Mouse (Mus musculus): ENCODE measurements around the gene Tle4. TPM values are rescaled to one million over a fixed set of nuclear protein-coding genes. Genes with fewer than 3 reads are reported as not detected.

Tle4 gene
- total and polyA plus RNA-seq, 3 experiments: 18.9 to 27.7 (median 23.4) TPM

DNA sequence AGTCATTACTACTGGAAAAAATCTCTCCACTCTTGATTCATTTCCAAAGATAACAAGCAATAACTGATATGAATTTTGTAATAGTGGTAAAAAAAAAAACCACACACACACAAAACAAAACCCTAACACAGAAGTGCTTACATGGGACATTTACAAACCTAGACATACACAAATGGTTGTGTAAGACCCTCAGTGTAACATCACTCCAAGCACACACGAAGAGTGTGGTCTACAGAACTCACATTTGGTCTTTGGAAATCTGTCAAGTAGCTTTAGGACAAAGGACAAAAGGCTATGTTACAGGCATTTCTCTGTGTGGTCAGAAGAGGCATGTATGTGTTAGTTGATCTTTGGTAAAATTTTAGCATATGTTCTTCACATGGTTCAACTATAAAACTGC, 52.4 kb downstream of the Tle4 start:
- TF ChIP-seq ETS1 (conservative IDR thresholded peaks at IDR 0.05; ENCODE audit: low read depth, low read length): no peak
- TF ChIP-seq JUND (conservative IDR thresholded peaks at IDR 0.05; ENCODE audit: low read depth, low read length): no peak
- no peak for TF ChIP-seq BHLHE40 (IDR thresholded peaks at IDR 0.05; ENCODE audit: low read depth, low read length)
- no peak for TF ChIP-seq MXI1 (IDR thresholded peaks at IDR 0.05; ENCODE audit: low read depth, low read length)
- no peak for TF ChIP-seq CHD1 (IDR thresholded peaks at IDR 0.05; ENCODE audit: low read depth, low read length)
- no peak for TF ChIP-seq SMC3 (IDR thresholded peaks at IDR 0.05; ENCODE audit: low read depth, low read length)
- TF ChIP-seq PAX5 (IDR thresholded peaks at IDR 0.05; ENCODE audit: low read length): no peak
- TF ChIP-seq ZKSCAN1 (IDR thresholded peaks at IDR 0.05; ENCODE audit: borderline replicate concordance, low read depth, low read length): no peak
- no peak for TF ChIP-seq TBP (conservative IDR thresholded peaks at IDR 0.05; ENCODE audit: low read depth, low read length)
- TF ChIP-seq POLR2AphosphoS2 (IDR thresholded peaks at IDR 0.05; ENCODE audit: low read depth, low read length): no peak
- Histone ChIP-seq H3K9me3 (replicated peaks; ENCODE audit: low read length) (no peaks in the 10 kb centered on the region), H3K27ac (ENCODE audit: insufficient read depth, low read depth) (no peak overlapping the region), H3K9ac (ENCODE audit: insufficient read depth, low read depth) (no peak overlapping the region), H3K27me3 (replicated peaks) (no peaks in the 10 kb centered on the region), H3K4me1 (ENCODE audit: control insufficient read depth in 1 of 2, insufficient read depth in 2 of 2) (peaks cover 0 to 45% of the 10 kb centered on the region in 2 experiments; a peak in 2 of 4 replicates), H3K79me2 (replicated peaks; ENCODE audit: control insufficient read depth, extremely low read depth, insufficient read depth, poor library complexity, severe bottlenecking) (peaks cover 24% of the 10 kb centered on the region), H3K36me3 (replicated peaks in 1 of 2; ENCODE audit: control insufficient read depth in 1 of 2, insufficient read depth in 1 of 2, low read length in 1 of 2) (peaks cover 13 to 37% of the 10 kb centered on the region in 2 experiments), H3K4me2 (ENCODE audit: insufficient read depth, low read depth, poor library complexity, severe bottlenecking) (no peak overlapping the region), H3K4me3 (replicated peaks in 1 of 3; ENCODE audit: low read depth in 2 of 3, low read length in 2 of 3, poor library complexity in 1 of 3) (no peak overlapping the region)
- in situ Hi-C loops (cut with MboI; ENCODE audit: low pct_ligation_motif_present, low pct_unique_long_range_greater_than_20kb, low sequenced_read_pairs) (no loop called here), dilution Hi-C loops (cut with MboI; ENCODE audit: extremely low pct_ligation_motif_present, extremely low pct_unique_long_range_greater_than_20kb, low sequenced_read_pairs) (no loop called here)
- no peak for DNase-seq (ENCODE audit: extremely low read depth)

DNA sequence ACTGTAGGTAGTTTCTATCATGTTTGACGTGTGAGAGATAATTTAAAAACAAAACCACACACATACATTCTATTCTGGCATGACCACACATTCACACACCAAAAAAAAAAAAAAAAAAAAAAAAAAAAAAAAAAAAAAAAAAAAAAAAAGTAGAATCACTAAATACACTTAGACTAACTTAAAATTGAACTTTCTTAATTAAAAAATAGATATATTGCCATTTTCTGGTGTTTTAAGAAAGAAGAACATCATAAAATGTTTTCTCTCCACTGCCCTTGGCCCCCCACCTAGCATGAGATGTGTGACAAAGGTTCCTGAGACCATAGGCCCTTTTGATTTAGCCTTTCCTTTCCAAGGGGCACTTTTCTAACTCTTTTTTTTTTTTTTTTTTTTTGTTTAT, 54.5 kb downstream of the Tle4 start:
- no peak for TF ChIP-seq MAX (IDR thresholded peaks at IDR 0.05; ENCODE audit: low read length)
- TF ChIP-seq ZNF384 (IDR thresholded peaks at IDR 0.05; ENCODE audit: low read depth, low read length): peak; percentile 62
- Histone ChIP-seq H3K79me2 (replicated peaks; ENCODE audit: control insufficient read depth, extremely low read depth, insufficient read depth, poor library complexity, severe bottlenecking) (peaks cover 23% of the 10 kb centered on the region), H3K27ac (ENCODE audit: insufficient read depth, low read depth) (no peak overlapping the region), H3K4me2 (ENCODE audit: insufficient read depth, low read depth, poor library complexity, severe bottlenecking) (no peak overlapping the region), H3K9ac (ENCODE audit: insufficient read depth, low read depth) (no peak overlapping the region), H3K27me3 (replicated peaks) (no peaks in the 10 kb centered on the region), H3K4me3 (replicated peaks in 1 of 3; ENCODE audit: low read depth in 2 of 3, low read length in 2 of 3, poor library complexity in 1 of 3) (no peak overlapping the region), H3K36me3 (replicated peaks in 1 of 2; ENCODE audit: control insufficient read depth in 1 of 2, insufficient read depth in 1 of 2, low read length in 1 of 2) (peaks cover 13 to 39% of the 10 kb centered on the region in 2 experiments), H3K4me1 (ENCODE audit: control insufficient read depth in 1 of 2, insufficient read depth in 2 of 2) (peaks cover 0 to 37% of the 10 kb centered on the region in 2 experiments; a peak in 2 of 4 replicates), H3K9me3 (replicated peaks; ENCODE audit: low read length) (no peaks in the 10 kb centered on the region)
- DNase-seq (ENCODE audit: extremely low read depth): no peak
- in situ Hi-C loops (cut with MboI; ENCODE audit: low pct_ligation_motif_present, low pct_unique_long_range_greater_than_20kb, low sequenced_read_pairs) (no loop called here), dilution Hi-C loops (cut with MboI; ENCODE audit: extremely low pct_ligation_motif_present, extremely low pct_unique_long_range_greater_than_20kb, low sequenced_read_pairs) (no loop called here)

DNA sequence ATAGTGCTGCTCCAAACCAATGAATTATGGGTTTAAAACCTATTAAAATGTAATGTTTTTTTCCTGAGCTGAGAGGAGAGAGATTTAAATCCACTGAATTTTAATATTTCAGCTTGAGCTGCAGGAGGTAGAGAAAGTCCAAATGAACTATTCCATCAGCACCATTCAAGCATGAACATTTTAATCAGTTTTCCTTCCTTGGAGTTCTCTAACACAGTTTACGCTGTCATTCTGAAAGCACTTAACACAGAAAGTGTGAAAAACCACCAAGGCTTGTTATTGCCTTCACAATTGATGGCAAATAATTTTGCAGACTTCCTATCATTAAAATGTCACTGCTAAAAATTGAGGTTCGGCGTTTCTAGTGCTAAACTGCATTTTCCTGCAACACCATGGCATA, 57.2 kb downstream of the Tle4 start:
- dilution Hi-C loops (cut with MboI; ENCODE audit: extremely low pct_ligation_motif_present, extremely low pct_unique_long_range_greater_than_20kb, low sequenced_read_pairs) (no loop called here), in situ Hi-C loops (cut with MboI; ENCODE audit: low pct_ligation_motif_present, low pct_unique_long_range_greater_than_20kb, low sequenced_read_pairs) (no loop called here)

More for the DNA sequence above, 57.2 kb downstream of the Tle4 start:
- no peak for DNase-seq (ENCODE audit: extremely low read depth)
- peaks cover 5 to 31% of the 10 kb centered on the region in 2 experiments for H3K36me3 ChIP-seq (replicated peaks in 1 of 2; ENCODE audit: control insufficient read depth in 1 of 2, insufficient read depth in 1 of 2, low read length in 1 of 2)
- H3K27ac ChIP-seq (ENCODE audit: insufficient read depth, low read depth): no peak overlapping the region
- H3K79me2 ChIP-seq (replicated peaks; ENCODE audit: control insufficient read depth, extremely low read depth, insufficient read depth, poor library complexity, severe bottlenecking): peaks cover 20% of the 10 kb centered on the region
- peaks cover 2 to 42% of the 10 kb centered on the region in 2 experiments; a peak in 3 of 4 replicates for H3K4me1 ChIP-seq (ENCODE audit: control insufficient read depth in 1 of 2, insufficient read depth in 2 of 2)
- H3K9ac ChIP-seq (ENCODE audit: insufficient read depth, low read depth): no peak overlapping the region
- H3K27me3 ChIP-seq (replicated peaks): no peaks in the 10 kb centered on the region
- H3K9me3 ChIP-seq (replicated peaks; ENCODE audit: low read length): no peaks in the 10 kb centered on the region
- no peak for TF ChIP-seq CHD2 (IDR thresholded peaks at IDR 0.05; ENCODE audit: low read length)
- TF ChIP-seq PAX5 (IDR thresholded peaks at IDR 0.05; ENCODE audit: low read length): no peak
- TF ChIP-seq MAX (IDR thresholded peaks at IDR 0.05; ENCODE audit: low read length): no peak
- no peak for TF ChIP-seq MAZ (IDR thresholded peaks at IDR 0.05; ENCODE audit: low read depth, low read length)
- TF ChIP-seq POLR2A (IDR thresholded peaks at IDR 0.05; ENCODE audit: low read depth, low read length): no peak
- H3K4me3 ChIP-seq (replicated peaks in 1 of 3; ENCODE audit: low read depth in 2 of 3, low read length in 2 of 3, poor library complexity in 1 of 3): no peak overlapping the region
- no peak overlapping the region for H3K4me2 ChIP-seq (ENCODE audit: insufficient read depth, low read depth, poor library complexity, severe bottlenecking)
